Mouse (Mus musculus) telencephalon, adult 2 months (tissue): Measurements from ENCODE around the gene Zfp207.
A peak's percentile ranks its signal among the peaks of the same experiment; 100 is the strongest.
"Not testable (repeated sequence)": the region's sequence is repeated elsewhere in the genome, so short reads cannot be mapped to it uniquely, and the experiment has no call there.

Experiments used
- DNase-seq: peaks from one replicate; pipeline ENCODE4 v3.0.0-alpha.2; 2011; ENCODE audit warnings: low read depth, low spot score

Zfp207 gene

GRCm38 (mm10) chr11:80410377-80410776 lies 27.3 kb downstream of the Zfp207 start:
- DNase-seq = no peak

GRCm38 (mm10) chr11:80417085-80417484 lies 34.0 kb downstream of the Zfp207 start:
- DNase-seq = no peak

GRCm38 (mm10) chr11:80419743-80420142 lies 36.7 kb downstream of the Zfp207 start:
- DNase-seq = no peak

GRCm38 (mm10) chr11:80420202-80420984 lies 37.3 kb downstream of the Zfp207 start:
- no peak for DNase-seq

- DNase-seq = no peak
These were observed 38.5 kb downstream of the Zfp207 start for GRCm38 (mm10) chr11:80421421-80422047.

GRCm38 (mm10) chr11:80424691-80425090 lies 41.6 kb downstream of the Zfp207 start:
- no peak for DNase-seq

- no peak for DNase-seq
These were observed 42.2 kb downstream of the Zfp207 start for GRCm38 (mm10) chr11:80425247-80425778.

- not testable (repeated sequence) for DNase-seq
These were observed 43.1 kb downstream of the Zfp207 start for GRCm38 (mm10) chr11:80426029-80426813.

GRCm38 (mm10) chr11:80428381-80429008 lies 45.4 kb downstream of the Zfp207 start, which contains the start of gene Psmd11:
Gene Psmd11 (plus strand): TSS chr11:80428615.
- DNase-seq = peak; percentile 96

GRCm38 (mm10) chr11:80429009-80429475 lies 46.0 kb downstream of the Zfp207 start:
- no peak for DNase-seq

- no peak for DNase-seq
These were observed 46.6 kb downstream of the Zfp207 start for GRCm38 (mm10) chr11:80429500-80430166.

GRCm38 (mm10) chr11:80430366-80430910 lies 47.4 kb downstream of the Zfp207 start:
- no peak for DNase-seq

GRCm38 (mm10) chr11:80446916-80447315 lies 63.8 kb downstream of the Zfp207 start:
- no peak for DNase-seq

- no peak for DNase-seq
These were observed 66.8 kb downstream of the Zfp207 start for GRCm38 (mm10) chr11:80449859-80450258.

- no peak for DNase-seq
These were observed 69.2 kb downstream of the Zfp207 start for GRCm38 (mm10) chr11:80452242-80452641.

- no peak for DNase-seq
These were observed 70.1 kb downstream of the Zfp207 start for GRCm38 (mm10) chr11:80453198-80453597.
